Mouse (Mus musculus): ENCODE measurements around the gene Hist1h4m. TPM values are rescaled to one million over a fixed set of nuclear protein-coding genes. Genes with fewer than 3 reads are reported as not detected.

Hist1h4m gene
- not detected in 2 replicates for polyA plus RNA-seq (2012; rRNA removed)

GRCm38 (mm10) chr13:21811539-21811938 is at the start of gene Hist1h4m:
Hist1h4m (plus strand) TSS chr13:21811746.

GRCm38 (mm10) chr13:21779767-21780731 is 31.5 kb upstream of the Hist1h4m start, which contains the start of gene Hist1h1b:
Hist1h1b (minus strand) TSS chr13:21780625.

GRCm38 (mm10) chr13:21783255-21783617 is 28.3 kb upstream of the Hist1h4m start, which contains the start of gene Hist1h3i:
Hist1h3i (minus strand) TSS chr13:21783370.

GRCm38 (mm10) chr13:21786899-21787629 is 24.5 kb upstream of the Hist1h4m start, which contains the start of the genes Hist1h2an and Hist1h2bp:
Hist1h2an (minus strand) TSS chr13:21787218.
Hist1h2bp (plus strand) TSS chr13:21787461.

GRCm38 (mm10) chr13:21810073-21810472 is 1.5 kb upstream of the Hist1h4m start, which contains the start of the genes Hist1h2bq and Hist1h2ao:
Hist1h2bq (minus strand) TSS chr13:21810197.
Hist1h2ao (plus strand) TSS chr13:21810465.

GRCm38 (mm10) chr13:21831418-21832394 is 20.2 kb downstream of the Hist1h4m start, which contains the start of gene Hist1h4n:
Hist1h4n (minus strand) TSS chr13:21832196.

GRCm38 (mm10) chr13:21833461-21833860 is 21.9 kb downstream of the Hist1h4m start, which contains the start of the genes Hist1h2ap and Hist1h2br:
Hist1h2ap (minus strand) TSS chr13:21833507.
Hist1h2br (plus strand) TSS chr13:21833743.

Other genes with a start within 250 kb of the Hist1h4m start
- not detected in 2 replicates for gene Olfr1364, start 230.0 kb upstream of the Hist1h4m start, polyA plus RNA-seq (2012; rRNA removed)
- not detected in 2 replicates for gene Olfr1362, start 197.7 kb upstream of the Hist1h4m start, polyA plus RNA-seq (2012; rRNA removed)
- not detected in 2 replicates for gene Olfr11, start 169.2 kb upstream of the Hist1h4m start, polyA plus RNA-seq (2012; rRNA removed)
- not detected in 2 replicates for gene Olfr1361, start 148.4 kb upstream of the Hist1h4m start, polyA plus RNA-seq (2012; rRNA removed)
- not detected in 2 replicates for gene Olfr1360, start 134.3 kb upstream of the Hist1h4m start, polyA plus RNA-seq (2012; rRNA removed)
- not detected in 2 replicates for gene Olfr1359, start 113.6 kb upstream of the Hist1h4m start, polyA plus RNA-seq (2012; rRNA removed)
- gene Hist1h2bl, start 95.6 kb upstream of the Hist1h4m start, polyA plus RNA-seq (2012; rRNA removed) = 2.0 and 2.3 TPM in 2 replicates
- gene Hist1h2ai, start 95.3 kb upstream of the Hist1h4m start, polyA plus RNA-seq (2012; rRNA removed) = 10.0 and 28.4 TPM in 2 replicates
- 30.9 and 34.4 TPM in 2 replicates for gene Hist1h3h, start 94.1 kb upstream of the Hist1h4m start, polyA plus RNA-seq (2012; rRNA removed)
- gene Hist1h2bm, start 89.7 kb upstream of the Hist1h4m start, polyA plus RNA-seq (2012; rRNA removed) = 0.27 and 2.2 TPM in 2 replicates
- gene Hist1h4j, start 76.7 kb upstream of the Hist1h4m start, polyA plus RNA-seq (2012; rRNA removed) = 1.6 and 2.1 TPM in 2 replicates
- gene Hist1h4k, start 61.2 kb upstream of the Hist1h4m start, polyA plus RNA-seq (2012; rRNA removed) = 4.7 and 8.7 TPM in 2 replicates
- gene Hist1h2ak, start 57.9 kb upstream of the Hist1h4m start, polyA plus RNA-seq (2012; rRNA removed) = 8.2 and 14.0 TPM in 2 replicates
- gene Hist1h2bn, start 57.6 kb upstream of the Hist1h4m start, polyA plus RNA-seq (2012; rRNA removed) = 1.2 and 4.2 TPM in 2 replicates
- 0.24 TPM in 1 of 2 replicates, not detected in the other for gene Hist1h1b, start 31.1 kb upstream of the Hist1h4m start, polyA plus RNA-seq (2012; rRNA removed)
- gene Hist1h3i, start 28.4 kb upstream of the Hist1h4m start, polyA plus RNA-seq (2012; rRNA removed) = 19.2 and 38.0 TPM in 2 replicates
- gene Hist1h2an, start 24.5 kb upstream of the Hist1h4m start, polyA plus RNA-seq (2012; rRNA removed) = 1.5 and 14.1 TPM in 2 replicates
- 0.90 TPM in 1 of 2 replicates, not detected in the other for gene Hist1h2bp, start 24.3 kb upstream of the Hist1h4m start, polyA plus RNA-seq (2012; rRNA removed)
- 6.4 and 9.3 TPM in 2 replicates for gene Hist1h2bq, start 1.5 kb upstream of the Hist1h4m start, polyA plus RNA-seq (2012; rRNA removed)
- gene Hist1h2ao, start 1.3 kb upstream of the Hist1h4m start, polyA plus RNA-seq (2012; rRNA removed) = not detected in 2 replicates
- 4.8 and 6.7 TPM in 2 replicates for gene Hist1h4n, start 20.4 kb downstream of the Hist1h4m start, polyA plus RNA-seq (2012; rRNA removed)
- gene Hist1h2ap, start 21.8 kb downstream of the Hist1h4m start, polyA plus RNA-seq (2012; rRNA removed) = 121 and 393 TPM in 2 replicates
- 6.9 and 8.0 TPM in 2 replicates for gene Hist1h2br, start 22.0 kb downstream of the Hist1h4m start, polyA plus RNA-seq (2012; rRNA removed)
- 0.03 TPM in 1 of 2 replicates, not detected in the other for gene Zfp184, start 133.3 kb downstream of the Hist1h4m start, polyA plus RNA-seq (2012; rRNA removed)
- not detected in 2 replicates for gene Pom121l2, start 169.4 kb downstream of the Hist1h4m start, polyA plus RNA-seq (2012; rRNA removed)
- 0.22 and 0.48 TPM in 2 replicates for gene Prss16, start 198.0 kb downstream of the Hist1h4m start, polyA plus RNA-seq (2012; rRNA removed)
- 5.9 and 12.0 TPM in 2 replicates for gene Hist1h2ah, start 223.8 kb downstream of the Hist1h4m start, polyA plus RNA-seq (2012; rRNA removed)
- 9.0 and 9.2 TPM in 2 replicates for gene Hist1h2bk, start 224.1 kb downstream of the Hist1h4m start, polyA plus RNA-seq (2012; rRNA removed)
- 1.7 and 4.4 TPM in 2 replicates for gene Hist1h4i, start 229.6 kb downstream of the Hist1h4m start, polyA plus RNA-seq (2012; rRNA removed)
- gene Hist1h2ag, start 231.2 kb downstream of the Hist1h4m start, polyA plus RNA-seq (2012; rRNA removed) = 1.6 and 2.8 TPM in 2 replicates
- gene Hist1h2bj, start 231.5 kb downstream of the Hist1h4m start, polyA plus RNA-seq (2012; rRNA removed) = 3.4 and 3.7 TPM in 2 replicates

Measured in stomach, adult 2 months (tissue).